Mouse (Mus musculus) ZHBTc4 (cell line): ENCODE data around the gene Armc7.
"Not testable (repeated sequence)": the region's sequence is repeated elsewhere in the genome, so short reads cannot be mapped to it uniquely, and the experiment has no call there.

Experiments used
- DNase-seq: peaks from one replicate; pipeline ENCODE4 v3.0.0-alpha.2; 2011; ENCODE audit warnings: low read depth, low spot score

Gene Armc7

DNA sequence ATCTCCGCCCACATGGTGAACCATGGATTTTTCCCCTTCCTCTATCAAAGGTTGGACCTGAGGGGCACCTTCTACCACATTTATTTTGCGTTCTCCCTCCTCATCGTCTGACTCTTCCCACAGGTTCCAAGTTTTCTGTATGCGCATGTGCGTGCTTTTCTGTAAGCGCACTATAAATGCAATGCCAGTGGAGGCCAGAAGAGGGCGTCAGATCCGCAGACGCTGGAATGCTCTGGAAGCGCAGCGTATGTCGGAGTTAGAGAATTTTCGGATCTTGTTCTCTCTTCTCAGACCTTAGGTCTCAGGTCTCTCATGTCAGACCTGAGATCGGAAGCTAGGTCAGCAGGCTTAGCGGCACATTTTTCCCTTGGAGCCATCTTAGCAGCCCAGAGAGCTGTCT is 19.8 kb upstream of the Armc7 start:
- peak; percentile 90 for DNase-seq

- no peak for DNase-seq
Observed at GRCm38 (mm10) chr11:115456182-115456581, 19.3 kb upstream of the Armc7 start.

DNA sequence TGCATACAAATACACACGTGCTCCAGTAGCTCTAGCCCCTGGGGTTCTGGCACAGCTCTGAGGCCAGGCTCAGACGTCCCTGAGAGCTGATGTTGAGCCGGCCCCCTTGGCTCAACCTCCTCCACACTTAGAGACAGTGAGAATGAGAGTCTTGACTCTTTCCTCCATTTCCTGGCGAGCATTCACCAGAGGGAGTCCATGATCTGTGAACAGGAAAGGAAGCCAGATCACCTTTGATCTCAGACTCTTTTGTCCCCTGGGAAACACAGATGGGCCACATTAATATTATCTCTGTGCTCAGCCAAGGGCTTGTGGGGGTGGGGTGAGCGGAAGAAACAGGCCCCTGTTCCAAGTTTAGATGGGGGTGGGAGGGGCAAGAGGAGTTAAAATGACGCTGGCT is 18.1 kb upstream of the Armc7 start:
- no peak for DNase-seq

DNA sequence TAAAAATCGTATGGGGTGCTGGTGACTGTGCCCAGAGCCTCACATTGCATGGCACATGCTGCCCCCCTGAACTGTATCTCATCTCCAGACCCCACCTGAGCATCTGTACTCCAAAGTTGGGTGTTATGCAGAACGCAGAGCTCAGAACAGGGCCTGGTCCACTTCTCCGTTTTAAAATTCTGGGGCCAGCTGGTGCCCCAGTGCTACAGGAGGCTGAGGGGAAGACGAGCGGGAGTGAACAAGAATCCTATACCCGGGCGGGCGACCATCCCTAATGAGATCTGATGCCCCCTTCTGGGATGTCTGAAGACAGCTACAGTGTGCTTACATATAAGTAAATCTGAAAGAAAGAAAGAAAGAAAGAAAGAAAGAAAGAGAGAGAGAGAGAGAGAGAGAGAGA is 14.5 kb upstream of the Armc7 start:
- DNase-seq: no peak

GRCm38 (mm10) chr11:115461846-115462242 is 13.6 kb upstream of the Armc7 start:
- DNase-seq: no peak

DNA sequence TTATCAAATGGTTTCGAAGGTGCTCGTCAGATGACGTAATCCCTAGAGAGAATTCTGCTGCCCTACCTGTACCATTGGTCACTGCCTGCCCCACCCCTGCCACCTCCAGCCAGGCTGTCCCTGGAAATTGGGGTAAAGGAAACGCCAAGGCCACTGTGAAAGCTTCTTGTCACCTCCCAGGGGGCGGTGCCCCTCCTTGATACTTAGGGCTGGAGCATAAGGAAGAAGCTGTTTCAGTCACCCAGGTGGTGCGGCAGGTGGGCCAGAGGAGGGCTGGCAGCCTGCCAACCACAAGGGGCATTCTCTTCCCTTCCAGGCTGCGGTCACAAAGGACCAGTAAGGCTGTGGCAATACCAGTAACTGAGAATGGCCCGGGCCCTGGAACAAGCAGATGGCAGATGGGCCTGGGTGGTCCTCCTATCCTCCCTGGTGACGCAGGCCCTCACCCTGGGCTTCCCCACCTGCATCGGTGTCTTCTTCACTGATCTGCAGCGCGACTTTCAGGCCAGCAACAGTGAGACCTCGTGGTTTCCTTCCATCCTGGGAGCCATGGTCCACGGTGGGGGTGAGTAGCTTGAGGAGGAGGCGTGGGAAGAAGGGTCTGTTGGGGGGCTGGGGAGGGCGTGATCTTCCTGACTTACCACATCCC is 13.1 kb upstream of the Armc7 start, which contains the start of gene Slc16a5:
TSS of gene Slc16a5 (plus strand) at position 232 of the 649 bp plus-strand sequence.
- no peak for DNase-seq

DNA sequence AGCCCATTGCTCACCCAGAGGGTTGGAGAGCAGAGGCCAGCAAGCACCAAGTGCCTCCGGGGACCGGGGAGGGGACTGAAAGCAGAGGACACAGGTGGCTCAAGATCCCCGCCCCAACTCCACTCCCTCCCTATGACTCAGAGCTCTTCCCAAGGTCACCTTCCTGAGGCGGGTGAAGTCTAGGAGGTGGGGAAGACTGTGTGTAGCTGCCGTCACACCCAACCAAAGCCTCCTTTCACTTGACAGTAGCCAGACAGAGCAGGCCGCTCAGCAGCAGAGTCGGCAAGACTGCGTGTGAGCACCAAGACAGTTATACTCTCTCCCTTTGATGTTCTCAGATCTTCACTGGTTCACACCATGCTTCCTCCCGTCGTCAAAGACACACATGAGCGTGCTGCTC is 12.1 kb upstream of the Armc7 start:
- peak; percentile 86 for DNase-seq

DNA sequence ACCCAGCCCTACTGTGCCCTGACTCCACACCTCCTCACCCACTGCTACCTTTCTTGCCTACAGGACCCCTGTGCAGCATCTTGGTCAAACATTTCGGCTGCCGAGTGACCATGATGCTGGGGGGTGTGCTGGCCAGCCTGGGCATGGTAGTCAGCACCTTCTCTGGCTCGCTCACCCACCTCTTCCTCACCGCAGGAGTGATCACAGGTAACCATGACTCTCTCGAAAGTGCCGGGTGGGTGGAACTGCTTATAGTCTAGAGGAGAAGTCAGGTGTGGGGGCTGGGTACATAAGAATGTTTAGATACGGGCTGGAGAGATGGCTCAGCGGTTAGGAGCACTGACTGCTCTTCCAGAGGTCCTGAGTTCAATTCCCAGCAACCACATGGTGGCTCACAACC is 10.6 kb upstream of the Armc7 start:
- DNase-seq: no peak

DNA sequence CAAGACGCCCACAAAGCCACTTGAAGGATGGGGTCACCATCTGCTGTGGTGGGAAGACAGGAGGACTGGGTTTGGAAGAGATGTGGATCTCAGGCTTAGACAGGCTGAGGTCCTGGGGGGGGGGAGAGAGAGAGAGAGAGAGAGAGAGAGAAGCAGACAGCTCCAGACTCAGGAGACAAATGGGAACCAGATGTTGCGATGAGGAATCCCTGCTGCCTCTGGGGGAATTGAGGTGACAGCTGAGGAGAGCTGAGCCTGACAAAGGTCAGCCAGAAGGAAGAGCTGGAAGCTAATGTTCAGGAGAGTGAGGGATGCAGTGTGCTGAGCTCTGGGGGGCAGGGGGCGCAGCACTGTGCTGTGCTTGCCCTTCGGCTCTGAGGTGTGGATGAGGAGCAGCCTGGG is 8.2 kb upstream of the Armc7 start:
- DNase-seq: no peak

GRCm38 (mm10) chr11:115472183-115472582 is 3.3 kb upstream of the Armc7 start:
- peak; percentile 65 for DNase-seq

GRCm38 (mm10) chr11:115473626-115474275 is 1.7 kb upstream of the Armc7 start:
- peak; percentile 96 for DNase-seq

DNA sequence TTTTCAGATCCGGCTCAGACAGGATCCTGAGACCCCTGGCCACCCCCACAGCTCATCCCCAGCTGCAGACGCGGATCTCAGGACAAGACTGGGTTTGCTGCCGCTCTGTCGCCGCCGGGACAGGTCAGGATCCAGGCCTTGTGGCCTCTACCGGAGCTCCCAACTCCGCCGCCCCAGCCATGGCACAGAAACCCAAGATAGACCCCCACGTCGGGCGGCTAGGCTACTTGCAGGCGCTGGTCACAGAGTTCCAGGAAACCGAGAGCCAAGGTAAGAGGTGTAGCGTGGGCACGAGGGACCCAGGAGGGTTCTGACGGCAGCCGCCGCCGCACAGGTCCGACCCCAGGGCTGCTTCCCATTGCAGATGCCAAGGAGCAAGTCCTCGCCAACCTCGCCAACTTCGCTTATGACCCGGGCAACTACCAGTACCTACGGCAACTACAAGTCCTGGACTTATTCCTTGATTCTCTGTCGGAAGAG is 331 bp downstream of the Armc7 start:
- DNase-seq: no peak

DNA sequence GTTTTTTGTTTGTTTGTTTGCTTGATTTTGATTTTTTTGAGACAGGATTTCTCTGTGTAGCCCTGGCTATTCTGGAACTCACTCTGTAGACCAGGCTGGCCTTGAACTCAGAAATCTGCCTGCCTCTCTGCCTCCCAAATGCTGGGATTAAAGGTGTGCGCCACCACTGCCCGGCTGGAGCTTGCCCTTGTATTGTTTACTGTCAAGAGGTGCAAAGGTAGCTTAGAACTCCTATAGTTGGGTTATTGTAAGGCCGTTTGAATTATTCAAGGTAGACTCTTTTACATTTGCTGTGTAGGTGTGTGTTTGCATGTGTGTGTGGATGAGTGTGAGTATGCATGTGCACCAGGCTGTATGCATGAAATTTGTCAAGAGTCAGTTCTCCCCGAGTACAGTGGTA is 1.2 kb downstream of the Armc7 start:
- not testable (repeated sequence) for DNase-seq

- DNase-seq: not testable (repeated sequence)
Observed at GRCm38 (mm10) chr11:115477388-115477787, 1.9 kb downstream of the Armc7 start.

- no peak for DNase-seq
Observed at GRCm38 (mm10) chr11:115478296-115478938, 3.0 kb downstream of the Armc7 start.

DNA sequence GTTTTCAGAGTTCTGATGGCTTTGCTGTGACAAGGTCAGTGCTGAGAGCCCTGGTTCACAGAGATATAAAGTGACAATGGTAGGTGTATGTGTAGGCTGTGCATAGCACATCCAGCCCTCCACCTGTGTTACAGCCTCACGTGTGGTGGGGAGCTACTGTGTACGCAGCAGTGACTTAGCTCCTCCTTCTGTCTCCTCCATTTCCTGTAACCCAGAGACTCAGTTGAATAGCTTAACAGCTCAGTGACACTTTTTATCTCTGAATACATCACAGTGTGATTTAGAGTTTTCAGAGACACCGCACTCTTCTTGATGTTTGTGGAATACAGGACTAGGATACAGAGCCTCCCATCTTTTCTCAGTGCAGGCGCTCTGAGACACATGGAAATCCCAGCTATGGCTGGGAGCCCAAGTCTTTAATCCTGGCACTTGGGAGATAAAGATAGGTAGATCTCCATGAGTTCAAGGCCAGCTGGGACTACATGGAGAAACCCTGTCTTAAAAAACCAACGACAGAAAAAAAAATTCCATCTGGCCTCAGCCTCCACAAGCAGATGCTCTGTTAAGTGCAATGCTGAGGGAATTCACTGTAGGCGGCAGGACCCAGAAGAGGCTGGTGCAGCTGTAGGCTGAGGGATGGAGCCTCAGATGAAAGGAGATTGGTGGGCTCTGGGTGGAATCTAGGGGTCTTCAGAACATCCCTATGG is 6.2 kb downstream of the Armc7 start:
- no peak for DNase-seq

GRCm38 (mm10) chr11:115483278-115483677 is 7.8 kb downstream of the Armc7 start:
- no peak for DNase-seq

- DNase-seq: peak; percentile 81
Observed at GRCm38 (mm10) chr11:115483726-115484125, 8.3 kb downstream of the Armc7 start.

DNA sequence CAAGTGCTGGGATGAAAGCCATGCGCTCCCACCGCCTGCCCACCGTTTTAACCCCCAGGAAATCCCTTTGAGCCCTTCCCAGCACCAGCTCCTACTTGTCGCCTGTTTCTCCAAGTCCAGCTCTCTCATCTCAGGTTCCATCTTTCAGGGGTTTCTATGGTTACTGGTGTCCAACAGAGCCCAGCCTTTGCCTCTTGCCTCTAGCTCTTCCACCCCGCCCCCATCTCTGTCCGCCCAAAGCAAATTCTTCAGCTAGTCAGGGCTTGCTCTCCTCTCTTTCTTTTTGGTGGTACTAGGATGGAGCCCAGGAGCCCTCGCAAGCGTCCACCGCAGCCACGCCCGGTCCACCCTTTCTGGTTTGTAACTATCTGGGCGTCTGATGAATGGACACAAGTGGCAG is 9.7 kb downstream of the Armc7 start:
- DNase-seq: peak; percentile 69

DNA sequence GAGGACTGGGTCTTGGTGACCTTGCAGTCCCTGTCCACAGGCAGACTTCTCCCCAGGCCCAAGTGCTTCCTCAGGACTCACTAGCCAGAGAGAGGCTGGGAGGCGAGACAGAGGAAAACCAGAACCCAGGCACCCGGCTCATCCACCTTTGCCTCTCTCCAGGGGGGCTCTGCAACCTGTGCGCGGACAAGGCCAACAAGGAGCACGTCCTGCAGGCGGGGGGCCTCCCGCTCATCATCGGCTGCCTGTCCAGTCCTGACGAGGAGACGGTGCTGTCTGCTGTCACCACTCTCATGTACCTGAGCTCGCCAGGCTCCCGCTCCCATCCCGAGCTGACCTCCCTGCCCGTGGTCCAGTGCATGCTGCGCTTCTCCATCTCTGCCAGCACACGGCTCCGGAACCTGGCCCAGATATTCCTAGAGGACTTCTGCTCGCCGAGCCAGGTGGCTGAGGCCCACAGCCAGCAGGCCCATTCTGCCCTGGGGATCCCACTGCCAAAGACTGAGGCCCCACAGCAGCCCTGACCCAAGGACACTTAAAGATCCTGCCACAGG is 13.2 kb downstream of the Armc7 start:
- DNase-seq: no peak

GRCm38 (mm10) chr11:115490441-115491355 is 15.2 kb downstream of the Armc7 start:
- no peak for DNase-seq
